Mouse (Mus musculus) spleen, postnatal 36 days (tissue): ENCODE measurements around the gene Tbc1d13.
"Not testable (repeated sequence)": the region's sequence is repeated elsewhere in the genome, so short reads cannot be mapped to it uniquely, and the experiment has no call there.

Source experiments
- DNase-seq, 2 experiments: peaks; one replicate each; pipeline ENCODE4 v3.0.0; 2022; ENCODE audit warnings: low spot score in 2 of 2, mixed read lengths in 1 of 2

The Tbc1d13 gene

DNA sequence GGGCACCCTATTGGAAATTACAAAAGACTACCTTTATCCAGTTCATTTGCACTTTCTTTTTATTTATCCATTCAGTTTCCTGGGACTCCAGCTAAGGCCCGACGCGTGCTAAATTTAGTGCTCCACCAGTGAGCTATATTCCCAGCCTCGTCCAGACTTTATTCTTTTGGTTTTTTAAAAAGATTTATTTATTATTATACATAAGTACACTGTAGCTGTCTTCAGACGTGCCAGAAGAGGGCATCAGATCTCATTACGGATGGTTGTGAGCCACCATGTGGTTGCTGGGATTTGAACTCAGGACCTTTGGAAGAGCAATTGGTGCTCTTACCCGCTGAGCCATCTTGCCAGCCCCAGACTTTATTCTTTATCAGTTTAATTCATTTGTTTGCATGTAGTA is 45.2 kb downstream of the Tbc1d13 start:
- DNase-seq: not testable (repeated sequence)

DNA sequence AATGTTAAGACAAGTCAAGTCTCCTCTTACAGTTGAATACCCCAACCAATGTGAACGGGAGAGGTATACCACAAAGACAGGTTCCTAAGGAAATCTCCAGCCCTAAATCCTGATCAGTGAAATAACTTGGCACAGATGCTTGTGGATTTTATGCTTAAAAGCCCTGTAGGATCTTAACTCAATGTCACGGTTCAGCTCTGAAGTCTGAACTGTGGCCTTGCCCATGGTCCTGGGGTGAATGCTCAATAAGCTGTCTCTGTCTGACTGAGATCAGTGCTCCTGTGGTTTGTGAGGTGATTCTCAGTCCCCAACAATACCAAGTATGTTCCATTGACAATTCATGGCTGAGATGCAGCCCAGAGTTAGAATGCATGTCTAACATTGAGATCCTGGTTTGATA is 48.9 kb downstream of the Tbc1d13 start:
- no peak for DNase-seq

DNA sequence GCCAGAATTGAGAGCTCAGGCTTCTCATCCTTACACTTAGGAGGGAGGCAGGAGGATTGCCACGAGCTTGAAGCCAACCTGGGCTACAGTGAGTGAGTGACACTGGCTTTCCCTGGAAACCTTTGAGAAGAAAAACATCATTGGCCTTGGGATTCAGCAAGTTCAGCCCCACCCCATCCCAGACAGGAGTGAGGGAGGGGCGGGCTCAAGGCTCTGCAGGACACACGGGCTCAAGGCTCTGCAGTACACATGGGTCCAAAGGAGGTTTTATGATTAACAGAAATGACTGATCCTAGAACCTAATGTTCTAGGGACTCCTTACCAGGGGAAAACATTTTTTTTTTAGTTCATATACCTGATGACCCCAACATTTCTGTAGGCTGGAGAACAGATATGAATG is 50.2 kb downstream of the Tbc1d13 start:
- no peak for DNase-seq

DNA sequence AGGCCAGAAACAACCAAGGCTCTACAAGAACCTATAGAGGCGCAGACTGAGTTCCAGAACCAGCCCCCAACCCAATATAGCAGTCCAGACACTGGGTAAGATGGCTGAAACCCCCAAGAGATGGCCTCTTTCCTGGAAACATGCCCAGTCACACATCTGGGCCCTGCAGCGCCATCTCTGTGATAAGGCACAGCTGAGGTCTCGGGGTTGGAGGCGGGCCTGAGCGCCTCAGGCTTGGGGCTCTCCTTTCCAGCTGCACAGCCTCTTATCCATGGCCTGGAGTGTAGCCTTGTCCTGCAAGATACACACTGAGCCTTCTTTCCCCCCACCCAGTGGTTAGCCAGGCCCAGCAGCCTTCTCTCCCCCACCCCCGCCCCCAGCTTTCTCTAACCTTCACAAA is 51.7 kb downstream of the Tbc1d13 start:
- no peak for DNase-seq

DNA sequence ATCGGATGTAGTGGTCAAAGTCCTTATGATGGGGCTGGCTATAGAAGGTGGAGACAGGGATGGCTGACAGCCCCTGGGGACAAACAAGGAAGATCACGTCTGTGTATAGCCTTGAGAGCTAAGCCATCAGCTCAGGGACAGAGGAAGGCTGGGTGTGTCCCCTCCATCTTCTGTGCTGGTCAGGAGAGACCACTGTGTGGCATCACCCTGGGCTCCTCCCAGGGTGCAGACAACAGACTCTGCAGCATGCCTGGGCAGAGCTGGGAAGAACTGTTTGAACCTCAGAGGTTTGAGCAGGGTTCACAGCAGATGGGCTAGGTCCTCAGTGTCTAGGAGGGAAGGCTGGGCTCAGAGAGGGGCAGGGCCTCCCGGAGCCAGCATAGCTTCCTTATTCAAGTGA is 52.1 kb downstream of the Tbc1d13 start:
- DNase-seq: no peak

DNA sequence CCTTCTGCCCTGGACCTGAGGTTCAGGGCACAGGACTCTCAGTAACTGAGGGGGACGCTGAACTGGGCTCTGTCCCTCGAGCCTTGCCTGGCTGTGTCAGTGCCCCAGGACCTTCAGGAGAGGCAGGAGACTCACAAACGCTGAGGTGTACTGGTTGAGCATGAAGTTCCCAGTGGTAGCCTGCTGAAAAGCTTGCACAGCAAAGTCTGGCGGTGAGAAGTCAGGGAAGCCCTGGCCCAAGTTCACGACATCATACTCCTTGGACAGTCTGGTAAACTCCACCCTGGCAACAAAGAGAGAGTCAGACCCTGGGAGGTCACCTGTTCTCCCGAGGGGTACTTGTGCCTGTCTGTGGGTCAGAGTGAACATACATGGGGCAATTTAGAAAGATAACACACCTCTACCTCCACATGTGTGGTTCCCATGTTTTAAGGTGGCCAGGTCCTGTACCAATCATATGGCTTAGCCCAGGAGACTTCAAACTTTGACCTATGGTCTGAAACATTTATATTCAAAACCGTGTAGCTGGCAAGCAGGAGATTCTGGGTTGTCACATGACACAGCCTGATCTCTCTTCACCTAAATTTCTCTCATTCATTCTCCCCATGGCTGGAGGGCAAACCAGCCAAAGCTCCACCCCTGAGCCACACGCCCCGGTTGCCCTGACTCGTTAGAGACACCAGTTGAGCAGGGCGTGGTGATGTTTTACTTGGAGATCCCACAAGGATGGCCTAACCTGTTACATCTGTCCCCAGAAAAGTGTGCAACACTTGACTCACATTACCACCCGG is 58.4 kb downstream of the Tbc1d13 start:
- DNase-seq: no peak

DNA sequence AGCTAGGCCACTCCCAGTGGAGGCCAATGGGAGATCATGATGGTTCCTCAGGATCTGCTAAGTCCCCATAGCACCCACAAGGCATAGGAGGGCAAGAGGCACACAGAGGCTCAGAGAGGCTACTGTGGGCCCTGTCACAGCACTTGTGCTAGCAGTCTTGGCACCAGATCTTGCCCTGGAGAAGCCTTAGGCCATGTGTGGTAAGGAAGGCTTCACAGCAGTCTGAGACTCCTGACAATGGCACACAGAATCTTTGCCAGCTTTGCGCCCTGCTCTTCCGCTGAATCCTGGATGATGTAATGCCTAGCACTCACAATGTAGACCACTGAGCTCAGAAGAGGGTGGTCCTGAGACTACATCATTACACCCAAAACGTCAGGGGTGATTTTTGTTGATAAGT is 61.1 kb downstream of the Tbc1d13 start:
- DNase-seq: no peak

DNA sequence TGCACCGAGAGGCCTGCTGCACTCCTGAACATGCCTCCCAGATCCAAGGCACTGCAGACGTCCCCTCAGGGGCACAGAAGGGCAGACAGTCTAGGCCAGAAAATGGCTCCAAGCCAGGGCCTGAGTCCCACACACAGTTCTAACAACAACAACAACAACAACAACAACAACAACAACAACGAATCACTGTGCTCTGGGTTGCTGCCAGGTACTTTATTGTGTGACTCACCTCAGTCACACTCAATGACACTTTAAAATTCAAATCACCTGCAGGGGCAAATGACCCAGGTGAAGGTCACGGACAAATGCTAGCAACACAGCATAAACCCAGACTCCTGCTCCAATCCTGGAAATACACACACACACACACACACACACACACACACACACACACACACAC is 64.5 kb downstream of the Tbc1d13 start:
- no peak for DNase-seq

DNA sequence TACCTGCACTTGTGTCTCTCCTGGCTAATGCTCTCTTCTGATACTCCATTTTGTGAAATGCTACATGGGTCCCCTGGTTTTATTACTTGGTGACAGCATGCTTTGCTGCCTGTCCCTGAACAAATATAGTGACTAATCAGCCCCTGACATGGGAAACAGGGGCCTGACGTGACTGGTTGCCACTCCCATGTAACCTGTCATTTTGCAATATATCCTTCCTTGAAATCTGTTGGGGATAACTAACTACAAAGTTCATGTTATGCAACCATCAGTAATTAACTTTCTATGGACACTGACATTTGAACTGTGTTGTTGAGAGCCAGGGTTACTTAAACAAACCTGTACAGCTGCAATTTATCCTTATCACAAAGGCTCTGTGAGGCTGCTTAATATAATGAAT is 66.4 kb downstream of the Tbc1d13 start:
- no peak for DNase-seq

DNA sequence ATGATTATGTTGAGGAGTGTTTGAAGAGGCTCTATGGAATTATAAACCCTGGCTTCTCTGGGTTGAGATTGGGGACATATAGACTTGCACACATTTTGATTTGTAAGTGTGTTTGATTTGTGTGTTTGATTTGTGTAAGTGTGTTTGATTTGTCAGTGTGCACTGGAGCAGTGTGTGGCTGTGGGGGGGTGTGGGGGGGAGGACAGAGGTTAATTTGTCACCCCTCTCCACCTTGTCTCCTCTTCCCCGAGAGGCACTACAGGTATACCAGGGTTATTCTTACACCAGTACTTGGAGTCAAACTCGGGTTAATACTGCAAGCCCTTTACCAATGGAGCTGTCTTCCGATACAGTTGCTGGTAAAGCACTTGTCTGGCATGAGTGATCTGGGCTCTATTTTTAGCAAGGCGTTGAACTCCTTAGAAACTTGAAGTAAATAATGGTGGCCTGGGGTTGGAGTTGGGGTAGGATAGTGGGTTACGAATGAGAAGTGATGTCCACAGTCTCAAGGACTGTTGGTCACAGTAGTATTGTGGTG is 66.9 kb downstream of the Tbc1d13 start:
- DNase-seq: no peak
